Mouse (Mus musculus) forebrain, embryonic 16.5 days (tissue): ENCODE results near the gene Col1a2. TPM values are rescaled to one million over a fixed set of nuclear protein-coding genes. Genes with fewer than 3 reads are reported as not detected.

Experiments
- polyA plus RNA-seq: library from polyadenylated mRNA; unstranded; fragments of >200 nt; fragmentation: Nextera tagmentation; extraction: Ambion mirVana; gene quantifications from 2 replicates; pipeline ENCODE4 v1.2.1, GENCODE M21; 2015

The Col1a2 gene
- polyA plus RNA-seq, 1 experiment from 2014 or later, result 42.8 TPM

Other genes starting within 250 kb of the Col1a2 start
- 36.8 and 41.7 TPM in 2 replicates for gene Casd1, start 96.0 kb downstream of the Col1a2 start, polyA plus RNA-seq
- 53.7 and 57.1 TPM in 2 replicates for gene Sgce, start 242.4 kb downstream of the Col1a2 start, polyA plus RNA-seq
- 2.9 and 5.0 TPM in 2 replicates for gene Peg10, start 242.5 kb downstream of the Col1a2 start, polyA plus RNA-seq